Mouse (Mus musculus): ENCODE data around the gene Il2rb.
A peak's percentile ranks its signal among the peaks of the same experiment; 100 is the strongest.

Gene Il2rb

GRCm38 (mm10) chr15:78494968-78495406 is at the start of gene Il2rb:
Gene Il2rb, minus strand, starts transcription at chr15:78495271.
- peak; percentile 50 for DNase-seq

- DNase-seq = no peak
Observed at GRCm38 (mm10) chr15:78544561-78545001, 49.5 kb upstream of the Il2rb start, which contains the start of gene Sstr3. Gene Sstr3, minus strand, starts transcription at chr15:78544685.

- no peak for DNase-seq
Observed at GRCm38 (mm10) chr15:78544041-78544440, 49.0 kb upstream of the Il2rb start.

- no peak for DNase-seq
Observed at GRCm38 (mm10) chr15:78542767-78543303, 47.8 kb upstream of the Il2rb start.

- DNase-seq = no peak
Observed at GRCm38 (mm10) chr15:78542098-78542766, 47.2 kb upstream of the Il2rb start.

- no peak for DNase-seq
Observed at GRCm38 (mm10) chr15:78541606-78542005, 46.5 kb upstream of the Il2rb start.

GRCm38 (mm10) chr15:78541036-78541435 is 46.0 kb upstream of the Il2rb start:
- DNase-seq = no peak

- DNase-seq = no peak
Observed at GRCm38 (mm10) chr15:78535723-78536421, 40.8 kb upstream of the Il2rb start.

- DNase-seq = no peak
Observed at GRCm38 (mm10) chr15:78533346-78533835, 38.3 kb upstream of the Il2rb start.

- no peak for DNase-seq
Observed at GRCm38 (mm10) chr15:78532566-78533345, 37.7 kb upstream of the Il2rb start.

GRCm38 (mm10) chr15:78531901-78532469 is 36.9 kb upstream of the Il2rb start:
- DNase-seq = peak; percentile 96

GRCm38 (mm10) chr15:78531451-78531720 is 36.3 kb upstream of the Il2rb start:
- no peak for DNase-seq

- DNase-seq = no peak
Observed at GRCm38 (mm10) chr15:78530671-78531450, 35.8 kb upstream of the Il2rb start, which contains the start of gene C1qtnf6. Gene C1qtnf6, minus strand, starts transcription at chr15:78531416.

- no peak for DNase-seq
Observed at GRCm38 (mm10) chr15:78530141-78530540, 35.1 kb upstream of the Il2rb start.

- no peak for DNase-seq
Observed at GRCm38 (mm10) chr15:78529428-78529990, 34.4 kb upstream of the Il2rb start.

GRCm38 (mm10) chr15:78528726-78529411 is 33.8 kb upstream of the Il2rb start:
- peak; percentile 26 for DNase-seq

GRCm38 (mm10) chr15:78527973-78528372 is 32.9 kb upstream of the Il2rb start:
- DNase-seq = peak; percentile 50

GRCm38 (mm10) chr15:78524163-78524562 is 29.1 kb upstream of the Il2rb start:
- DNase-seq = no peak

- DNase-seq = no peak
Observed at GRCm38 (mm10) chr15:78521892-78522291, 26.8 kb upstream of the Il2rb start.

GRCm38 (mm10) chr15:78521331-78521730 is 26.3 kb upstream of the Il2rb start:
- no peak for DNase-seq
